Comparison of ENCODE assay signal across 8 mouse cellular contexts in genomic region chr10:70096366-70097188, GRCm38 (mm10). TPM values are rescaled to one million over a fixed set of nuclear protein-coding genes. Genes with fewer than 3 reads are reported as not detected.
DNase-seq lines count a peak whose midpoint lies in the region; ATAC-seq lines count a peak whose summit lies in the region.

Gene Ccdc6 (plus strand): TSS chr10:70097121.

- ATAC-seq in heart, embryonic 14.5 days (ENCODE audit: insufficient number of reproducible peaks, insufficient read depth, low FRiP score, low read depth): peak; percentile 70
- peak; percentile 86 for ATAC-seq in liver, embryonic 15.5 days (ENCODE audit: insufficient read depth)
- ATAC-seq in neural tube, embryonic 11.5 days (ENCODE audit: insufficient read depth, low FRiP score, low TSS enrichment): peak; percentile 86
- peak; percentile 82 for ATAC-seq in stomach, embryonic 16.5 days (ENCODE audit: insufficient read depth, low FRiP score)

- H3K4me3 ChIP-seq in brown adipose tissue, adult 24 weeks (ENCODE audit: insufficient read depth, low read depth, low read length): peak within 1 kb of the TSS; percentile 94
- peak within 1 kb of the TSS; percentile 99 for H3K4me3 ChIP-seq in forebrain, embryonic 10.5 days
- peak within 1 kb of the TSS; percentile 99 to 100 for H3K4me3 ChIP-seq in heart, embryonic 14.5 days (ENCODE audit: control insufficient read depth in 1 of 2, insufficient read depth in 1 of 2, low read depth in 1 of 2, low read length in 2 of 2)
- H3K4me3 ChIP-seq in liver, embryonic 15.5 days (replicated peaks): peak within 1 kb of the TSS; percentile 93
- H3K4me3 ChIP-seq in neural tube, embryonic 11.5 days (ENCODE audit: low read depth, low read length): peak within 1 kb of the TSS; percentile 95
- peak within 1 kb of the TSS; percentile 100 for H3K4me3 ChIP-seq in stomach, embryonic 16.5 days (replicated peaks; ENCODE audit: low read length)

- H3K36me3 ChIP-seq in forebrain, embryonic 10.5 days (replicated peaks): peaks cover 17% of the 10 kb centered on the region
- peaks cover 9% of the 10 kb centered on the region; the same call in 1 of the 2 replicates for H3K36me3 ChIP-seq in heart, embryonic 14.5 days (ENCODE audit: control insufficient read depth, insufficient read depth, low read length)
- peaks cover 4% of the 10 kb centered on the region; the same call in 1 of the 2 replicates for H3K36me3 ChIP-seq in liver, embryonic 15.5 days (replicated peaks)
- H3K36me3 ChIP-seq in neural tube, embryonic 11.5 days (ENCODE audit: control insufficient read depth, insufficient read depth, low read length): no peaks in the 10 kb centered on the region
- no peaks in the 10 kb centered on the region for H3K36me3 ChIP-seq in stomach, embryonic 16.5 days (ENCODE audit: control insufficient read depth, insufficient read depth, low read length)

- H3K9me3 ChIP-seq in forebrain, embryonic 10.5 days: peaks cover 5% of the 10 kb centered on the region; the same call in 1 of the 2 replicates
- H3K9me3 ChIP-seq in heart, embryonic 14.5 days (ENCODE audit: control insufficient read depth, low read length): no peaks in the 10 kb centered on the region
- H3K9me3 ChIP-seq in liver, embryonic 15.5 days (replicated peaks): no peaks in the 10 kb centered on the region
- H3K9me3 ChIP-seq in neural tube, embryonic 11.5 days (ENCODE audit: control insufficient read depth, low read length): no peaks in the 10 kb centered on the region
- no peaks in the 10 kb centered on the region; the same call in 1 of the 2 replicates for H3K9me3 ChIP-seq in stomach, embryonic 16.5 days (replicated peaks; ENCODE audit: control insufficient read depth, low read length)

- H3K27me3 ChIP-seq in forebrain, embryonic 10.5 days (ENCODE audit: poor library complexity, severe bottlenecking): no peaks in the 10 kb centered on the region
- H3K27me3 ChIP-seq in heart, embryonic 14.5 days (ENCODE audit: control insufficient read depth, insufficient read depth, low read length): no peaks in the 10 kb centered on the region
- no peaks in the 10 kb centered on the region for H3K27me3 ChIP-seq in liver, embryonic 15.5 days
- no peaks in the 10 kb centered on the region for H3K27me3 ChIP-seq in neural tube, embryonic 11.5 days (ENCODE audit: control insufficient read depth, insufficient read depth, low read length)
- H3K27me3 ChIP-seq in stomach, embryonic 16.5 days (ENCODE audit: control insufficient read depth, insufficient read depth, low read length): no peaks in the 10 kb centered on the region

- H3K4me2 ChIP-seq in heart, embryonic 14.5 days (ENCODE audit: low read length): peak within 1 kb of the TSS; percentile 74
- peak within 1 kb of the TSS; percentile 96 for H3K4me2 ChIP-seq in liver, embryonic 15.5 days
- peak within 1 kb of the TSS; percentile 89 for H3K4me2 ChIP-seq in neural tube, embryonic 11.5 days (ENCODE audit: low read depth)
- peak within 1 kb of the TSS; percentile 85 for H3K4me2 ChIP-seq in stomach, embryonic 16.5 days (ENCODE audit: low read depth, low read length)

- DNase-seq in CD4-positive, CD25-positive, alpha-beta regulatory T cell, adult 2 months (ENCODE audit: low read depth, low spot score): peak; percentile 90
- DNase-seq in forebrain, embryonic 10.5 days (ENCODE audit: extremely low spot score, low spot score): peak; percentile 81
- DNase-seq in kidney, postnatal 14 days: peak; percentile 91
- DNase-seq in neural tube, embryonic 11.5 days (ENCODE audit: low spot score): peak; percentile 91

- WGBS in forebrain, embryonic 10.5 days: under 1% methylated on average over 46 of the region's 77 CpGs
- under 1% methylated on average over 56 of the region's 77 CpGs for WGBS in heart, embryonic 14.5 days
- WGBS in liver, embryonic 15.5 days (ENCODE audit: insufficient replicate concordance): under 1% methylated on average over 73 of the region's 77 CpGs
- under 1% methylated on average over 52 of the region's 77 CpGs for WGBS in neural tube, embryonic 11.5 days
- WGBS in stomach, embryonic 16.5 days: 1% methylated on average over 57 of the region's 77 CpGs

- peak within 1 kb of the TSS; percentile 98 for H3K9ac ChIP-seq in heart, embryonic 14.5 days (ENCODE audit: low read length)
- H3K9ac ChIP-seq in liver, embryonic 15.5 days: peak within 1 kb of the TSS; percentile 86
- H3K9ac ChIP-seq in neural tube, embryonic 11.5 days (ENCODE audit: low read length): peak within 1 kb of the TSS; percentile 94
- H3K9ac ChIP-seq in stomach, embryonic 16.5 days (ENCODE audit: low read length): peak within 1 kb of the TSS; percentile 98

- H3K27ac ChIP-seq in brown adipose tissue, adult 24 weeks (replicated peaks; ENCODE audit: low read depth, low read length): peak within 1 kb of the TSS; percentile 86
- peak within 1 kb of the TSS; percentile 97 for H3K27ac ChIP-seq in forebrain, embryonic 10.5 days
- H3K27ac ChIP-seq in heart, embryonic 14.5 days (replicated peaks in 1 of 2; ENCODE audit: control insufficient read depth in 1 of 2, insufficient read depth in 1 of 2, low read depth in 2 of 2, low read length in 2 of 2): peak within 1 kb of the TSS; percentile 93 to 94
- H3K27ac ChIP-seq in liver, embryonic 15.5 days (replicated peaks): peak within 1 kb of the TSS; percentile 83
- H3K27ac ChIP-seq in neural tube, embryonic 11.5 days (ENCODE audit: low read depth, low read length): peak within 1 kb of the TSS; percentile 72
- H3K27ac ChIP-seq in stomach, embryonic 16.5 days (ENCODE audit: low read length): peak within 1 kb of the TSS; percentile 93

- H3K4me1 ChIP-seq in brown adipose tissue, adult 24 weeks (ENCODE audit: control insufficient read depth, insufficient read depth, insufficient read length, low read length): peaks cover 10% of the 10 kb centered on the region
- H3K4me1 ChIP-seq in forebrain, embryonic 10.5 days: peaks cover 55% of the 10 kb centered on the region
- H3K4me1 ChIP-seq in heart, embryonic 14.5 days (ENCODE audit: control insufficient read depth in 2 of 2, insufficient read depth in 2 of 2, low read length in 2 of 2): peaks cover 20 to 41% of the 10 kb centered on the region in 2 experiments
- H3K4me1 ChIP-seq in liver, embryonic 15.5 days (replicated peaks): peaks cover 59% of the 10 kb centered on the region
- H3K4me1 ChIP-seq in neural tube, embryonic 11.5 days (ENCODE audit: control insufficient read depth, insufficient read depth, low read length): peaks cover 18% of the 10 kb centered on the region
- H3K4me1 ChIP-seq in stomach, embryonic 16.5 days (ENCODE audit: control insufficient read depth, insufficient read depth, low read length): peaks cover 22% of the 10 kb centered on the region

RNA-seq across cellular contexts. Expression of gene Ccdc6, which starts in this region (rescaled TPM):
- 12.7 and 16.1 TPM in 2 replicates for polyA plus RNA-seq in brown adipose tissue, adult 24 weeks (2012; ENCODE audit: insufficient read depth, insufficient read length, missing spikeins)
- polyA plus RNA-seq in forebrain, embryonic 10.5 days (2016; fragmentation: Nextera tagmentation; extraction: Ambion mirVana): 16.5 and 19.8 TPM in 2 replicates
- polyA plus RNA-seq in heart, embryonic 14.5 days (2014; fragmentation: Nextera tagmentation; extraction: Ambion mirVana): 22.9 and 24.8 TPM in 2 replicates
- polyA plus RNA-seq in liver, embryonic 15.5 days (2015; fragmentation: Nextera tagmentation; extraction: Ambion mirVana): 7.0 and 7.5 TPM in 2 replicates
- polyA plus RNA-seq in neural tube, embryonic 11.5 days (2014; fragmentation: Nextera tagmentation; extraction: Ambion mirVana): 21.6 and 23.4 TPM in 2 replicates
- polyA plus RNA-seq in stomach, embryonic 16.5 days (2015; fragmentation: Nextera tagmentation; extraction: Ambion mirVana): 13.1 and 13.8 TPM in 2 replicates

Comparison
In these comparisons a context has a peak if more than half of its experiments do, and no peak if none do; other contexts are left out.
1. Peak in every context shown above with its lines: DNase-seq, ATAC-seq, H3K4me3 ChIP-seq and H3K27ac ChIP-seq.